Mouse (Mus musculus) liver, adult 2 months (tissue): ENCODE measurements around the gene BC030499. TPM values are rescaled to one million over a fixed set of nuclear protein-coding genes. Genes with fewer than 3 reads are reported as not detected.
A peak's percentile ranks its signal among the peaks of the same experiment; 100 is the strongest.

Experiments
- DNase-seq: peaks from one replicate; pipeline ENCODE4 v3.0.0-alpha.2; 2011; ENCODE audit warnings: low read depth, low spot score; ENCODE audit errors: extremely low read depth
- H3K27ac ChIP-seq: fragments of 200-500 bp; replicated peaks from 2 replicates; pipeline ENCODE4 v1.5.1; 2012; ENCODE audit warnings: low read depth, mild to moderate bottlenecking, control low read depth, inconsistent platforms, low read length; ENCODE audit not compliant: insufficient read depth
- H3K27me3 ChIP-seq: fragments of 200-500 bp; 2 replicates; pipeline ENCODE4 v1.6.1; 2012; ENCODE audit warnings: mild to moderate bottlenecking, moderate library complexity, low read length, inconsistent platforms; ENCODE audit not compliant: control insufficient read depth, insufficient read depth
- H3K36me3 ChIP-seq: fragments of 200-500 bp; 2 replicates; pipeline ENCODE4 v1.6.1; 2012; ENCODE audit warnings: low read length, inconsistent platforms; ENCODE audit not compliant: control insufficient read depth, insufficient read depth
- H3K4me1 ChIP-seq: fragments of 200-500 bp; 2 replicates; pipeline ENCODE4 v1.6.1; 2011; ENCODE audit warnings: low read length; ENCODE audit not compliant: control insufficient read depth, insufficient read depth
- H3K4me3 ChIP-seq: fragments of 200-500 bp; 2 replicates; pipeline ENCODE4 v1.5.1; 2011; ENCODE audit warnings: low read depth, mild to moderate bottlenecking, control low read depth, low read length, moderate library complexity; ENCODE audit not compliant: insufficient read depth
- H3K79me2 ChIP-seq: fragments of 200-500 bp; 2 replicates; pipeline ENCODE4 v1.6.1; 2012; ENCODE audit warnings: inconsistent platforms, mild to moderate bottlenecking, low read length, moderate library complexity; ENCODE audit not compliant: control insufficient read depth, insufficient read depth
- H3K9ac ChIP-seq: fragments of 200-500 bp; 2 replicates; pipeline ENCODE4 v1.6.1; 2012; ENCODE audit warnings: low read depth, mild to moderate bottlenecking, control low read depth, inconsistent platforms, low read length
- CTCF ChIP-seq: fragments of 200-500 bp; IDR thresholded peaks from 2 replicates; pipeline ENCODE4 v1.5.1; 2011; ENCODE audit warnings: low read depth, low read length, control low read depth
- POLR2A ChIP-seq: fragments of 200-500 bp; IDR thresholded peaks from 2 replicates; pipeline ENCODE4 v1.6.1; 2011; ENCODE audit warnings: low read length, control low read depth; ENCODE audit not compliant: insufficient read depth; ENCODE audit errors: extremely low read depth
- WGBS: fragments of 180-500 bp; shearing (Covaris S2); methylation state at CpG from one replicate; pipeline ENCODE4 v1.1.7; 2018; 5-methylcytosine and 5-hydroxymethylcytosine counted together
- polyA plus RNA-seq: library from polyadenylated mRNA; depleted of rRNA; stranded (reverse); fragments of >200 nt; gene quantifications from 2 replicates; pipeline ENCODE4 v1.2.3, GENCODE M21; 2012
- total RNA-seq: library from RNA; depleted of rRNA; stranded (reverse); fragments of >200 nt; gene quantifications from 2 replicates; pipeline ENCODE4 v1.2.3, GENCODE M21; 2014

The BC030499 gene
- total and polyA plus RNA-seq, 2 experiments: 0.13 to 0.18 TPM

- DNase-seq: no peak
- TF ChIP-seq CTCF: no peak
- TF ChIP-seq POLR2A: no peak
- no peaks in the 10 kb centered on the region for H3K36me3 ChIP-seq
- H3K79me2 ChIP-seq: no peaks in the 10 kb centered on the region
- H3K4me1 ChIP-seq: peaks cover 5% of the 10 kb centered on the region
- no peak overlapping the region for H3K27ac ChIP-seq
- 94% methylated on average over 8 of the region's 8 CpGs for whole genome bisulfite sequencing
- no peaks in the 10 kb centered on the region for H3K27me3 ChIP-seq
- H3K9ac ChIP-seq: no peak overlapping the region
- no peak overlapping the region for H3K4me3 ChIP-seq
Measured at GRCm38 (mm10) chr11:78310861-78311511, 20.3 kb downstream of the BC030499 start.

GRCm38 (mm10) chr11:78313662-78314061 is 23.0 kb downstream of the BC030499 start:
- Histone ChIP-seq H3K4me3 (no peak overlapping the region), H3K27me3 (no peaks in the 10 kb centered on the region), H3K79me2 (no peaks in the 10 kb centered on the region), H3K4me1 (no peaks in the 10 kb centered on the region; the same call in 1 of the 2 replicates), H3K9ac (no peak overlapping the region), H3K36me3 (no peaks in the 10 kb centered on the region), H3K27ac (no peak overlapping the region)
- 99% methylated on average over 2 of the region's 2 CpGs for WGBS
- DNase-seq: no peak
- no peak for TF ChIP-seq CTCF
- no peak for TF ChIP-seq POLR2A

GRCm38 (mm10) chr11:78318411-78318810 is 27.8 kb downstream of the BC030499 start:
- no peak overlapping the region for H3K27ac ChIP-seq
- no peak for TF ChIP-seq CTCF
- TF ChIP-seq POLR2A: no peak
- 95% methylated on average over 2 of the region's 2 CpGs for WGBS
- no peaks in the 10 kb centered on the region for H3K27me3 ChIP-seq
- H3K36me3 ChIP-seq: no peaks in the 10 kb centered on the region
- peaks cover 2% of the 10 kb centered on the region; the same call in 1 of the 2 replicates for H3K4me1 ChIP-seq
- no peaks in the 10 kb centered on the region for H3K79me2 ChIP-seq
- H3K9ac ChIP-seq: no peak overlapping the region
- no peak for DNase-seq
- H3K4me3 ChIP-seq: no peak overlapping the region

- Histone ChIP-seq H3K27me3 (no peaks in the 10 kb centered on the region), H3K4me1 (peaks cover 2% of the 10 kb centered on the region; the same call in 1 of the 2 replicates), H3K9ac (no peak overlapping the region), H3K27ac (no peak overlapping the region), H3K4me3 (no peak overlapping the region), H3K36me3 (no peaks in the 10 kb centered on the region), H3K79me2 (no peaks in the 10 kb centered on the region)
- DNase-seq: no peak
- 47% methylated on average over 2 of the region's 2 CpGs for WGBS
- no peak for TF ChIP-seq POLR2A
- TF ChIP-seq CTCF: no peak
Measured at GRCm38 (mm10) chr11:78322076-78322831, 31.6 kb downstream of the BC030499 start.

- H3K4me1 ChIP-seq: peaks cover 2% of the 10 kb centered on the region; the same call in 1 of the 2 replicates
- peak within 1 kb of the TSS; percentile 75 for H3K9ac ChIP-seq
- H3K79me2 ChIP-seq: no peaks in the 10 kb centered on the region
- H3K27ac ChIP-seq: peak within 1 kb of the TSS; percentile 46; the same call in 1 of the 2 replicates
- no peaks in the 10 kb centered on the region for H3K27me3 ChIP-seq
- 5% methylated on average over 15 of the region's 15 CpGs for WGBS
- peak within 1 kb of the TSS; percentile 51 for H3K4me3 ChIP-seq
- DNase-seq: peak; percentile 95
- H3K36me3 ChIP-seq: no peaks in the 10 kb centered on the region
- no peak; the same call in 1 of the 2 replicates for TF ChIP-seq CTCF
- TF ChIP-seq POLR2A: peak; percentile 75
Measured at GRCm38 (mm10) chr11:78322860-78323259, 32.2 kb downstream of the BC030499 start, which contains the start of gene Aldoc. Aldoc (plus strand) TSS chr11:78322968.
